Mouse (Mus musculus) thymus, postnatal 0 days (tissue): Measurements from ENCODE around the gene Tekt3. TPM values are rescaled to one million over a fixed set of nuclear protein-coding genes. Genes with fewer than 3 reads are reported as not detected.

ENCODE experiments used
- DNase-seq: peaks from one replicate; pipeline ENCODE4 v3.0.0-alpha.2; 2015; ENCODE audit warnings: low spot score
- polyA plus RNA-seq: library from polyadenylated mRNA; unstranded; fragments of >200 nt; fragmentation: Nextera tagmentation; extraction: Ambion mirVana; gene quantifications from 2 replicates; pipeline ENCODE4 v1.2.1, GENCODE M21; 2015

Tekt3 gene
- polyA plus RNA-seq, 1 experiment from 2014 or later: not detected

GRCm38 (mm10) chr11:63122776-63123350 is 61.4 kb downstream of the Tekt3 start:
- DNase-seq: no peak

- no peak for DNase-seq
These were observed 62.9 kb downstream of the Tekt3 start for GRCm38 (mm10) chr11:63124316-63124715.

- no peak for DNase-seq
These were observed 64.5 kb downstream of the Tekt3 start for GRCm38 (mm10) chr11:63125832-63126456.

- no peak for DNase-seq
These were observed 65.5 kb downstream of the Tekt3 start for GRCm38 (mm10) chr11:63126976-63127375.

- no peak for DNase-seq
These were observed 66.1 kb downstream of the Tekt3 start for GRCm38 (mm10) chr11:63127513-63127912.

- DNase-seq: no peak
These were observed 67.3 kb downstream of the Tekt3 start, which contains the start of gene Pmp22 for GRCm38 (mm10) chr11:63128784-63129183. Gene Pmp22 (plus strand): TSS chr11:63128982.

GRCm38 (mm10) chr11:63129375-63129774 is 67.9 kb downstream of the Tekt3 start:
- no peak for DNase-seq

- no peak for DNase-seq
These were observed 68.4 kb downstream of the Tekt3 start for GRCm38 (mm10) chr11:63129840-63130239.

GRCm38 (mm10) chr11:63130497-63130896 is 69.0 kb downstream of the Tekt3 start:
- DNase-seq: no peak

GRCm38 (mm10) chr11:63131001-63131692 is 69.7 kb downstream of the Tekt3 start:
- DNase-seq: no peak

- DNase-seq: no peak
These were observed 70.2 kb downstream of the Tekt3 start for GRCm38 (mm10) chr11:63131693-63132040.

- no peak for DNase-seq
These were observed 70.7 kb downstream of the Tekt3 start for GRCm38 (mm10) chr11:63132151-63132500.

- DNase-seq: no peak
These were observed 71.3 kb downstream of the Tekt3 start for GRCm38 (mm10) chr11:63132501-63133435.

- DNase-seq: no peak
These were observed 72.6 kb downstream of the Tekt3 start for GRCm38 (mm10) chr11:63134021-63134420.

- no peak for DNase-seq
These were observed 73.5 kb downstream of the Tekt3 start for GRCm38 (mm10) chr11:63134742-63135482.

- DNase-seq: peak; percentile 61
These were observed 74.2 kb downstream of the Tekt3 start for GRCm38 (mm10) chr11:63135622-63136021.

- no peak for DNase-seq
These were observed 74.8 kb downstream of the Tekt3 start for GRCm38 (mm10) chr11:63136205-63136604.

GRCm38 (mm10) chr11:63136836-63137416 is 75.5 kb downstream of the Tekt3 start:
- no peak for DNase-seq

GRCm38 (mm10) chr11:63138739-63139138 is 77.3 kb downstream of the Tekt3 start:
- DNase-seq: no peak

- no peak for DNase-seq
These were observed 80.9 kb downstream of the Tekt3 start for GRCm38 (mm10) chr11:63142311-63142710.

- DNase-seq: no peak
These were observed 81.4 kb downstream of the Tekt3 start for GRCm38 (mm10) chr11:63142816-63143215.
